Mouse (Mus musculus) heart, embryonic 11.5 days (tissue): ENCODE data around the gene Mettl9. TPM values are rescaled to one million over a fixed set of nuclear protein-coding genes. Genes with fewer than 3 reads are reported as not detected.

ENCODE experiments used
- ATAC-seq: fragments of 200-750 bp; cut with Nextera tagmentation; replicated peaks from 2 replicates; pipeline ENCODE4 v1.8.0; 2017; ENCODE audit warnings: moderate library complexity; ENCODE audit not compliant: insufficient number of reproducible peaks, low FRiP score, low TSS enrichment
- H3K27ac ChIP-seq: fragments of 300-500 bp; sonication (generic); 2 replicates; pipeline ENCODE4 v1.5.1; 2014; ENCODE audit warnings: mild to moderate bottlenecking, low read depth, low read length
- H3K27me3 ChIP-seq: fragments of 300-500 bp; sonication (generic); 2 replicates; pipeline ENCODE4 v1.6.1; 2014; ENCODE audit warnings: mild to moderate bottlenecking, low read length, mixed read lengths; ENCODE audit not compliant: control insufficient read depth, insufficient read depth
- H3K36me3 ChIP-seq: fragments of 300-500 bp; sonication (generic); 2 replicates; pipeline ENCODE4 v1.6.1; 2014; ENCODE audit warnings: mild to moderate bottlenecking, low read length, moderate library complexity, mixed read lengths; ENCODE audit not compliant: control insufficient read depth, insufficient read depth
- H3K4me1 ChIP-seq: fragments of 300-500 bp; sonication (generic); 2 replicates; pipeline ENCODE4 v1.6.1; 2014; ENCODE audit warnings: low read length; ENCODE audit not compliant: control insufficient read depth, insufficient read depth
- H3K4me2 ChIP-seq: fragments of 300-500 bp; sonication (generic); 2 replicates; pipeline ENCODE4 v1.6.1; 2014; ENCODE audit warnings: mild to moderate bottlenecking, moderate library complexity
- H3K4me3 ChIP-seq: fragments of 300-500 bp; sonication (generic); 2 replicates; pipeline ENCODE4 v1.5.1; 2014; ENCODE audit warnings: low read depth, low read length
- H3K9ac ChIP-seq: fragments of 300-500 bp; sonication (generic); 2 replicates; pipeline ENCODE4 v1.6.1; 2014; ENCODE audit warnings: mild to moderate bottlenecking, low read depth, low read length, moderate library complexity
- H3K9me3 ChIP-seq: fragments of 300-500 bp; sonication (generic); replicated peaks from 2 replicates; pipeline ENCODE4 v1.6.1; 2016; ENCODE audit warnings: low read length; ENCODE audit not compliant: control insufficient read depth
- WGBS: fragments of 180-500 bp; shearing (Covaris S2); extraction: QIAGEN DNeasy Blood & Tissue Kit; methylation state at CpG from one replicate; pipeline ENCODE4 v1.1.7; 2014; ENCODE audit not compliant: insufficient replicate concordance; 5-methylcytosine and 5-hydroxymethylcytosine counted together
- polyA plus RNA-seq: library from polyadenylated mRNA; unstranded; fragments of >200 nt; fragmentation: Nextera tagmentation; extraction: Ambion mirVana; gene quantifications from 2 replicates; pipeline ENCODE4 v1.2.1, GENCODE M21; 2014

Gene Mettl9
- polyA plus RNA-seq, 1 experiment from 2014 or later, result 124 TPM

- Histone ChIP-seq H3K9ac (peak overlapping the region; percentile 99), H3K4me2 (peak overlapping the region; percentile 84)
- under 1% methylated on average over 24 of the region's 24 CpGs for WGBS
These were observed 996 bp downstream of the Mettl9 start for GRCm38 (mm10) chr7:121035161-121035721.

GRCm38 (mm10) chr7:121040595-121040994 lies 6.3 kb downstream of the Mettl9 start:
- whole genome bisulfite sequencing, result 92% methylated on average over 4 of the region's 4 CpGs
- Histone ChIP-seq H3K27ac (no peak overlapping the region), H3K4me2 (no peak overlapping the region), H3K9me3 (no peaks in the 10 kb centered on the region; the same call in 1 of the 2 replicates), H3K4me3 (no peak overlapping the region), H3K4me1 (peaks cover 17% of the 10 kb centered on the region), H3K27me3 (no peaks in the 10 kb centered on the region), H3K9ac (no peak overlapping the region), H3K36me3 (peaks cover 3% of the 10 kb centered on the region; the same call in 1 of the 2 replicates)
- ATAC-seq, result no peak

More at GRCm38 (mm10) chr7:121035161-121035721, 996 bp downstream of the Mettl9 start:
- H3K36me3 ChIP-seq, result no peaks in the 10 kb centered on the region
- peak; percentile 49 for ATAC-seq
- H3K9me3 ChIP-seq, result no peaks in the 10 kb centered on the region
- H3K27me3 ChIP-seq, result peaks cover 5% of the 10 kb centered on the region
- H3K4me3 ChIP-seq, result peak overlapping the region; percentile 99
- peak overlapping the region; percentile 96 for H3K27ac ChIP-seq
- H3K4me1 ChIP-seq, result peaks cover 9% of the 10 kb centered on the region

GRCm38 (mm10) chr7:121041989-121042388 lies 7.7 kb downstream of the Mettl9 start:
- Histone ChIP-seq H3K9me3 (no peaks in the 10 kb centered on the region; the same call in 1 of the 2 replicates), H3K9ac (no peak overlapping the region), H3K4me1 (peaks cover 8% of the 10 kb centered on the region; the same call in 1 of the 2 replicates), H3K36me3 (peaks cover 3% of the 10 kb centered on the region; the same call in 1 of the 2 replicates), H3K27me3 (no peaks in the 10 kb centered on the region), H3K4me3 (no peak overlapping the region), H3K4me2 (no peak overlapping the region), H3K27ac (no peak overlapping the region)
- WGBS, result 74% methylated on average over 1 of the region's 1 CpGs
- ATAC-seq, result no peak

- no peaks in the 10 kb centered on the region; the same call in 1 of the 2 replicates for H3K9me3 ChIP-seq
- H3K4me2 ChIP-seq, result no peak overlapping the region
- H3K4me1 ChIP-seq, result peaks cover 8% of the 10 kb centered on the region; the same call in 1 of the 2 replicates
- H3K9ac ChIP-seq, result no peak overlapping the region
- 91% methylated on average over 3 of the region's 3 CpGs for WGBS
- ATAC-seq, result no peak
- peaks cover 3% of the 10 kb centered on the region; the same call in 1 of the 2 replicates for H3K36me3 ChIP-seq
- no peak overlapping the region for H3K4me3 ChIP-seq
- H3K27ac ChIP-seq, result no peak overlapping the region
- H3K27me3 ChIP-seq, result no peaks in the 10 kb centered on the region
These were observed 8.8 kb downstream of the Mettl9 start for GRCm38 (mm10) chr7:121043004-121043403.

GRCm38 (mm10) chr7:121043510-121043909 lies 9.3 kb downstream of the Mettl9 start:
- Histone ChIP-seq H3K36me3 (peaks cover 3% of the 10 kb centered on the region; the same call in 1 of the 2 replicates), H3K9me3 (no peaks in the 10 kb centered on the region; the same call in 1 of the 2 replicates), H3K4me3 (no peak overlapping the region), H3K9ac (no peak overlapping the region), H3K27ac (no peak overlapping the region), H3K27me3 (no peaks in the 10 kb centered on the region), H3K4me1 (peaks cover 8% of the 10 kb centered on the region; the same call in 1 of the 2 replicates), H3K4me2 (no peak overlapping the region)
- WGBS, result 83% methylated on average over 1 of the region's 1 CpGs
- no peak for ATAC-seq

- H3K4me1 ChIP-seq, result peaks cover 8% of the 10 kb centered on the region; the same call in 1 of the 2 replicates
- no peak overlapping the region for H3K4me3 ChIP-seq
- 55% methylated on average over 1 of the region's 1 CpGs for WGBS
- H3K9me3 ChIP-seq, result no peaks in the 10 kb centered on the region; the same call in 1 of the 2 replicates
- no peak overlapping the region for H3K9ac ChIP-seq
- no peak for ATAC-seq
- H3K27ac ChIP-seq, result no peak overlapping the region
- H3K27me3 ChIP-seq, result no peaks in the 10 kb centered on the region
- H3K36me3 ChIP-seq, result peaks cover 3% of the 10 kb centered on the region; the same call in 1 of the 2 replicates
- H3K4me2 ChIP-seq, result no peak overlapping the region
These were observed 10.0 kb downstream of the Mettl9 start for GRCm38 (mm10) chr7:121044251-121044650.

- WGBS, result 92% methylated on average over 6 of the region's 6 CpGs
- Histone ChIP-seq H3K4me2 (no peak overlapping the region), H3K9ac (no peak overlapping the region), H3K4me3 (no peak overlapping the region), H3K36me3 (peaks cover 3% of the 10 kb centered on the region; the same call in 1 of the 2 replicates), H3K4me1 (peaks cover 8% of the 10 kb centered on the region; the same call in 1 of the 2 replicates), H3K9me3 (no peaks in the 10 kb centered on the region; the same call in 1 of the 2 replicates), H3K27ac (no peak overlapping the region), H3K27me3 (no peaks in the 10 kb centered on the region)
- ATAC-seq, result no peak
These were observed 11.6 kb downstream of the Mettl9 start for GRCm38 (mm10) chr7:121045671-121046453.

- Histone ChIP-seq H3K27ac (no peak overlapping the region), H3K27me3 (no peaks in the 10 kb centered on the region), H3K4me2 (no peak overlapping the region), H3K9me3 (no peaks in the 10 kb centered on the region; the same call in 1 of the 2 replicates), H3K36me3 (peaks cover 5% of the 10 kb centered on the region), H3K4me1 (peaks cover 8% of the 10 kb centered on the region; the same call in 1 of the 2 replicates), H3K4me3 (no peak overlapping the region), H3K9ac (no peak overlapping the region)
- no peak for ATAC-seq
- WGBS, result 91% methylated on average over 2 of the region's 2 CpGs
These were observed 13.4 kb downstream of the Mettl9 start for GRCm38 (mm10) chr7:121047624-121048023.
